Mouse (Mus musculus): ENCODE measurements around the gene Wars.

DNA sequence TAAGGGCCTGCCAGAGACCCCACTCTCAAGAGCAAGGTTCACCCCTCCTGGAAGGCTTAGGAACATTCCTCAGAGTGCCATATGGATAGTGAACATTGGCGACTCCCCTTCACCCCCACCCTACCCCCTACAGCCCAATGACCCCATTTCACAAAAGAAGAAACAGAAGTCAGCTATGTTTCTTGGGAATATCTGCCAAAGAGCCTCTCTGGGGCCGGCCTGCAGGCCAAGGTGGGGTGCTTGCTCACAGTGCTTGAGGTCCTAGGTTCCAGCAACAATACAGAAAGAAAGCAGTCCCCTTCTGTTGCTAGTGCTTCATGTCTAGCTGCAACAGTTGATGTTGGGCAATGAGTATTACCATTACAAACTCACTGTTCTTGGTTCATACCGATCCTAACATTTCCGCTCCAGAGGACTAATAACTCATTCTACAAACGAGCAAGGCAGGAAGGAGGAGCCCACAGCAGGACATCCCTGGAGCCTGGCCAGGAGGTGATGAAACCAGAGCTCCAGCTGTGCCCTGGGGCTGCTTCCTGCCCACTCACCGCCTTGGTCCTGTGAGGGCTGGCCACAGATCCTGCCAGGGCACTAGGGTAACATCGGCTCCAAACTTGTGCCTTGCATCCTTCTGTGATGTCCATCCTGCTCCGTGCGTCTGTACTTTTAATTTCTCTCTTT is 61.9 kb downstream of the Wars start:
- no peak for TF ChIP-seq CTCF (IDR thresholded peaks at IDR 0.05; ENCODE audit: low read depth)
- no peak for TF ChIP-seq EP300 (optimal IDR thresholded peaks at IDR 0.05)
